ENCODE assay signal across 8 mouse cellular contexts in genomic region chr4:131874567-131874966, GRCm38 (mm10). TPM values are rescaled to one million over a fixed set of nuclear protein-coding genes. Genes with fewer than 3 reads are reported as not detected.
DNase-seq lines count a peak whose midpoint lies in the region; ATAC-seq and TF ChIP-seq lines count a peak whose summit lies in the region.

No protein-coding gene starts in this region.

- peak overlapping the region; percentile 100 for H3K4me3 ChIP-seq in heart, embryonic 16.5 days (ENCODE audit: low read length)
- peak overlapping the region; percentile 84 for H3K4me3 ChIP-seq in bone marrow, adult 2 months (replicated peaks; ENCODE audit: control insufficient read depth, low read depth, low read length)
- peak overlapping the region; percentile 99 for H3K4me3 ChIP-seq in hindbrain, embryonic 11.5 days (ENCODE audit: low read depth, low read length)
- H3K4me3 ChIP-seq in midbrain, embryonic 13.5 days (replicated peaks) = peak overlapping the region; percentile 95

- ATAC-seq in heart, embryonic 16.5 days (replicated peaks; ENCODE audit: extremely low read depth, insufficient read depth, low FRiP score) = no peak
- ATAC-seq in hindbrain, embryonic 11.5 days (ENCODE audit: low FRiP score) = no peak
- no peak for ATAC-seq in midbrain, embryonic 13.5 days

- H3K4me2 ChIP-seq in heart, embryonic 16.5 days (ENCODE audit: low read depth, low read length) = peak overlapping the region; percentile 91
- H3K4me2 ChIP-seq in hindbrain, embryonic 11.5 days (replicated peaks; ENCODE audit: low read depth, low read length) = peak overlapping the region; percentile 88
- H3K4me2 ChIP-seq in midbrain, embryonic 13.5 days (replicated peaks) = peak overlapping the region; percentile 97

- H3K27me3 ChIP-seq in heart, embryonic 16.5 days (ENCODE audit: control insufficient read depth, insufficient read depth, low read length) = no peaks in the 10 kb centered on the region
- H3K27me3 ChIP-seq in hindbrain, embryonic 11.5 days (ENCODE audit: control insufficient read depth, insufficient read depth, low read length) = no peaks in the 10 kb centered on the region
- H3K27me3 ChIP-seq in midbrain, embryonic 13.5 days = no peaks in the 10 kb centered on the region

- no peak for TF ChIP-seq POLR2A in bone marrow, adult 2 months (IDR thresholded peaks at IDR 0.05; ENCODE audit: borderline replicate concordance, control insufficient read depth, low read depth, low read length)

- peak overlapping the region; percentile 100 for H3K9ac ChIP-seq in heart, embryonic 16.5 days (ENCODE audit: low read length)
- peak overlapping the region; percentile 100 for H3K9ac ChIP-seq in hindbrain, embryonic 11.5 days (ENCODE audit: low read depth, low read length)
- peak overlapping the region; percentile 100 for H3K9ac ChIP-seq in midbrain, embryonic 13.5 days (replicated peaks)

- no peak for TF ChIP-seq CTCF in bone marrow, adult 2 months (IDR thresholded peaks at IDR 0.05; ENCODE audit: control insufficient read depth, insufficient read depth, low read length)

- H3K36me3 ChIP-seq in heart, embryonic 16.5 days (ENCODE audit: control insufficient read depth, insufficient read depth) = no peaks in the 10 kb centered on the region
- H3K36me3 ChIP-seq in hindbrain, embryonic 11.5 days (ENCODE audit: control insufficient read depth, insufficient read depth, low read length) = no peaks in the 10 kb centered on the region
- no peaks in the 10 kb centered on the region for H3K36me3 ChIP-seq in midbrain, embryonic 13.5 days

- peak overlapping the region; percentile 100 for H3K27ac ChIP-seq in heart, embryonic 16.5 days (ENCODE audit: low read length)
- H3K27ac ChIP-seq in bone marrow, adult 2 months (ENCODE audit: control insufficient read depth, insufficient read depth, low read depth, low read length, poor library complexity) = peak overlapping the region; percentile 96
- H3K27ac ChIP-seq in hindbrain, embryonic 11.5 days (ENCODE audit: low read depth, low read length) = peak overlapping the region; percentile 100; the same call in 1 of the 2 replicates
- peak overlapping the region; percentile 100 for H3K27ac ChIP-seq in midbrain, embryonic 13.5 days

- DNase-seq in heart, adult 18-20 months = no peak
- DNase-seq in hindbrain, embryonic 11.5 days (ENCODE audit: low spot score) = no peak
- DNase-seq in adrenal gland, postnatal 36 days = no peak
- DNase-seq in urinary bladder, postnatal 14 days (ENCODE audit: low spot score) = no peak
- no peak for DNase-seq in MN1 (ENCODE audit: low spot score)

- peaks cover 37% of the 10 kb centered on the region for H3K4me1 ChIP-seq in heart, embryonic 16.5 days (ENCODE audit: control insufficient read depth, insufficient read depth, low read length)
- no peaks in the 10 kb centered on the region; the same call in 1 of the 2 replicates for H3K4me1 ChIP-seq in bone marrow, adult 2 months (ENCODE audit: control insufficient read depth, insufficient read depth, low read length)
- H3K4me1 ChIP-seq in hindbrain, embryonic 11.5 days (replicated peaks; ENCODE audit: control insufficient read depth, insufficient read depth, low read length) = peaks cover 4% of the 10 kb centered on the region; the same call in 1 of the 2 replicates
- peaks cover 54% of the 10 kb centered on the region for H3K4me1 ChIP-seq in midbrain, embryonic 13.5 days (replicated peaks)

- 3% methylated on average over 11 of the region's 11 CpGs for WGBS in heart, embryonic 16.5 days
- under 1% methylated on average over 11 of the region's 11 CpGs for WGBS in bone marrow, adult 2 months
- 5% methylated on average over 11 of the region's 11 CpGs for WGBS in hindbrain, embryonic 11.5 days
- WGBS in midbrain, embryonic 13.5 days = 4% methylated on average over 11 of the region's 11 CpGs

- no peaks in the 10 kb centered on the region for H3K9me3 ChIP-seq in heart, embryonic 16.5 days (replicated peaks; ENCODE audit: control insufficient read depth, low read length)
- no peaks in the 10 kb centered on the region for H3K9me3 ChIP-seq in hindbrain, embryonic 11.5 days (ENCODE audit: control insufficient read depth, low read length)
- H3K9me3 ChIP-seq in midbrain, embryonic 13.5 days = no peaks in the 10 kb centered on the region

RNA-seq across cellular contexts. Expression of gene Srsf4, which starts 1.1 kb away (rescaled TPM):
- 74.4 and 76.8 TPM in 2 replicates for polyA plus RNA-seq in heart, embryonic 16.5 days (2015; fragmentation: Nextera tagmentation; extraction: Ambion mirVana)
- 10 to 100 TPM; 31.2 to 32.9 TPM for total RNA-seq in heart, adult 18-20 months (2021)
- polyA plus RNA-seq in bone marrow, adult 2 months (2011; ENCODE audit: insufficient read depth, insufficient read length, low replicate concordance, missing spikeins) = 66.4 and 72.5 TPM in 2 replicates
- 128 and 132 TPM in 2 replicates for polyA plus RNA-seq in hindbrain, embryonic 11.5 days (2014; fragmentation: Nextera tagmentation; extraction: Ambion mirVana)
- polyA plus RNA-seq in midbrain, embryonic 13.5 days (2015; fragmentation: Nextera tagmentation; extraction: Ambion mirVana) = 134 and 140 TPM in 2 replicates
- total RNA-seq in adrenal gland, postnatal 36 days (2021) = 10 to 100 TPM; 59.3 to 63.3 TPM

RNA-seq across cellular contexts. Expression of gene Mecr, which starts 31.3 kb away (rescaled TPM):
- polyA plus RNA-seq in heart, embryonic 16.5 days (2015; fragmentation: Nextera tagmentation; extraction: Ambion mirVana) = 45.6 and 48.4 TPM in 2 replicates
- 10 to 100 TPM; 25.0 to 32.3 TPM for total RNA-seq in heart, adult 18-20 months (2021)
- 17.6 and 25.8 TPM in 2 replicates for polyA plus RNA-seq in bone marrow, adult 2 months (2011; ENCODE audit: insufficient read depth, insufficient read length, low replicate concordance, missing spikeins)
- polyA plus RNA-seq in hindbrain, embryonic 11.5 days (2014; fragmentation: Nextera tagmentation; extraction: Ambion mirVana) = 44.2 and 45.6 TPM in 2 replicates
- polyA plus RNA-seq in midbrain, embryonic 13.5 days (2015; fragmentation: Nextera tagmentation; extraction: Ambion mirVana) = 38.0 and 38.3 TPM in 2 replicates
- 10 to 100 TPM; 83.5 to 85.4 TPM for total RNA-seq in adrenal gland, postnatal 36 days (2021)

RNA-seq across cellular contexts. Expression of gene Ptpru, which starts 36.5 kb away (rescaled TPM):
- 1.5 and 2.4 TPM in 2 replicates for polyA plus RNA-seq in heart, embryonic 16.5 days (2015; fragmentation: Nextera tagmentation; extraction: Ambion mirVana)
- 1 to 10 TPM; 4.6 to 9.5 TPM for total RNA-seq in heart, adult 18-20 months (2021)
- 8.9 and 15.1 TPM in 2 replicates for polyA plus RNA-seq in bone marrow, adult 2 months (2011; ENCODE audit: insufficient read depth, insufficient read length, low replicate concordance, missing spikeins)
- polyA plus RNA-seq in hindbrain, embryonic 11.5 days (2014; fragmentation: Nextera tagmentation; extraction: Ambion mirVana) = 11.4 and 13.2 TPM in 2 replicates
- 17.2 and 18.9 TPM in 2 replicates for polyA plus RNA-seq in midbrain, embryonic 13.5 days (2015; fragmentation: Nextera tagmentation; extraction: Ambion mirVana)
- total RNA-seq in adrenal gland, postnatal 36 days (2021) = 10 to 100 TPM; 34.2 to 75.7 TPM

RNA-seq across cellular contexts. Expression of gene Tmem200b, which starts 47.0 kb away (rescaled TPM):
- polyA plus RNA-seq in heart, embryonic 16.5 days (2015; fragmentation: Nextera tagmentation; extraction: Ambion mirVana) = 0.30 and 0.56 TPM in 2 replicates
- 1 to 10 TPM; 5.6 to 6.7 TPM for total RNA-seq in heart, adult 18-20 months (2021)
- not detected in 2 replicates for polyA plus RNA-seq in bone marrow, adult 2 months (2011; ENCODE audit: insufficient read depth, insufficient read length, low replicate concordance, missing spikeins)
- polyA plus RNA-seq in hindbrain, embryonic 11.5 days (2014; fragmentation: Nextera tagmentation; extraction: Ambion mirVana) = 0.60 and 0.67 TPM in 2 replicates
- not detected in 2 replicates for polyA plus RNA-seq in midbrain, embryonic 13.5 days (2015; fragmentation: Nextera tagmentation; extraction: Ambion mirVana)
- 1 to 10 TPM; 8.8 to 9.7 TPM for total RNA-seq in adrenal gland, postnatal 36 days (2021)
